Mouse (Mus musculus) embryo, embryonic 11 days (tissue): ENCODE measurements around the gene Jmjd1c.

Experiments used
- DNase-seq: peaks from one replicate; pipeline ENCODE4 v3.0.0-alpha.2; 2015

Gene Jmjd1c

GRCm38 (mm10) chr10:67137437-67137836 lies 41.5 kb downstream of the Jmjd1c start:
- DNase-seq: no peak

GRCm38 (mm10) chr10:67143661-67144060 lies 47.7 kb downstream of the Jmjd1c start:
- DNase-seq: peak; percentile 36

DNA sequence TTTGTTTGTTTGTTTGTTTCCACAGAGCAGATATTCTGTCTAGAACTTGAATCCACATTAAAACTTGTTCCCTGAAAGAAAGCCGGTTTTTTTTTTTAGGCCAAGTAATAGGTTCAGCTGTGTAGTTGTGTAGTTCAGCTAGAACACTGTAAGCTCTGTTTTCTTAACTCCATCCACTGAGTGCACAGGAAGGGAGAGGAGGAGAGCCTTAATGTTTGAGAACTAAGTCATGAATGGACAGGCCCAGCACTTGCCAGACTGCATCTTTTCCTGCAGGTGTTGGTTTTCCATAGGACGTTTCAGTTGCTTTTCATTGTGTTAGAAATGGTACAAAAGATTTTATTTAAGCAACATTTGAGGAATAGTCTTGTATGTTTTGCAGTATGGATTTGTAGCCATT lies 48.3 kb downstream of the Jmjd1c start:
- no peak for DNase-seq

DNA sequence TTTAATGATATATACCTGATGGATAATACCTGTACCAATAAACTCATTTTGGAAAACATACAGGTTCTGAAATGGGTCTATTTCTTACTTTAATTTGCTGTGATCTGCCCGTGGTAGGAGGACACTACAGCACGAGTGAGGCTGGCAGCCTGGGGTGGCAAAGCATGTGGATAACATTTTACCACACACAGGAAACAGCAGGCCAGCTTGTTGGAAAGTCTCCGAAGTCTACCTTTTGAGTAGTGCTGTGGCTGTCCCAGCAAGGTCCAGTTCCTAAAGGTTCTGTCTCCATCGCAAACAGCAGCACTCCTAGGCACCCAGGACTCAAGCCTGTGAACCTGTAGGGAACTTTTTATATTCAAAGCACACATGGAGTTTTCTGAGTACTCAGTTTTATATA lies 49.7 kb downstream of the Jmjd1c start:
- DNase-seq: no peak

GRCm38 (mm10) chr10:67151766-67152165 lies 55.8 kb downstream of the Jmjd1c start:
- DNase-seq: no peak

DNA sequence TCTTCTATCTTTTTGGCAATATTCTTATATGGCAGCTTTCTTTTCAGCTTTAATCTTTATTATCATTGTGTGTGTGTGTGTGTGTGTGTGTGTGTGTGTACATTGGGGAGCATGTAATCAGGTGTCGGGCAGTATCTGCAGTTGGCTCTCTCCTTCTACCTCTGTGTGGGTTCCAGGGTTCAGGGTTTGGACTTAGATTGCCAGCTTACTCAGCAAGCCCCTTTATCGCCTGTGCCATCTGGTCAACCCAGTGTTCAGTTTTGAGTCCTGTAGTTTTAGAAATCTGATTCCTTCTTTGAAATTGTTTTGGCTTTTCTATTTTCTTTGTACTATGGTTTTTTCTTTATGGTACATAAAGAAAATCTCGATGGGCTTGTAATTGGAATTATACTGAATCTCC lies 58.7 kb downstream of the Jmjd1c start:
- DNase-seq: no peak

GRCm38 (mm10) chr10:67174049-67174448 lies 78.1 kb downstream of the Jmjd1c start:
- DNase-seq: no peak

- DNase-seq: no peak
Observed at GRCm38 (mm10) chr10:67176031-67176430, 80.1 kb downstream of the Jmjd1c start.

GRCm38 (mm10) chr10:67176932-67177331 lies 81.0 kb downstream of the Jmjd1c start:
- no peak for DNase-seq

DNA sequence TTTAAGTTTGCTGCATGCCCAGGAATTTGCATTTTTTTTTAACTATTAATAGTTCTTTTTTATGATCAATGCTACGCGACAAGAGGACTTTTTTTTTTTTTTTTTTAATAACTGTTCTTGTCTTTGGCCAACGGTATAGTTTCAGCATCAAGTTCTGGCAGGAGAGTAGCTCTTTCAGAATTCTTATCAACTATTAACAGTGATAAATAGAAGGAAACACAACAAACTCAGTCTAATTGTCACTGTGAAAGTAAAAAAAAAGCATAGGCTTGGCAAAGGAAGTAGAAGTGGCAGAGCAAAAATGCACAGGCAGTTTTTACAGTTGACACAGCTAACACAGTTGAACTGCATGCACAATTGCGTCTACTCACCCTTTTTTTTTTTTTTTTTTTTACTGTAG lies 81.5 kb downstream of the Jmjd1c start:
- DNase-seq: no peak

- no peak for DNase-seq
Observed at GRCm38 (mm10) chr10:67180021-67180420, 84.1 kb downstream of the Jmjd1c start.

GRCm38 (mm10) chr10:67180799-67181198 lies 84.9 kb downstream of the Jmjd1c start:
- no peak for DNase-seq

DNA sequence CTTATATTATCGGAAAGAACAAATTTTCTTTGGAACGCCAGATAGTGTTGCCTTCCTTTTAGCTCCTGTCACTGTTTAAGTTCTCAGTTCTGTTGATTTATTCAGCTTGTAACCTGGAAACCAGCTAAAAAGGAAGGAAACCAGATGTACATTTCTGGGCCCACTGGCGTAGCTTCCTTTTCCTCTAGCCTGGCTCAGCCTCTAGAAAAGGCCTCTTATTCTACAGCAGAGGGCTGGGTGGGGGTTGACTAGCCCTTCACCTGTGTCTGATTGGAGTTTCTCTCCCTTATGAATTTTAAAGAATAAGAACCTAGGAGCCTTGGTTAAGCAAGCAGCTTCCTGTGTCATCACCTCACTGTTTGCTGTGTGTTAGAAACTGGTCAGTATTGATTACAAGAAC lies 86.7 kb downstream of the Jmjd1c start:
- peak; percentile 48 for DNase-seq

DNA sequence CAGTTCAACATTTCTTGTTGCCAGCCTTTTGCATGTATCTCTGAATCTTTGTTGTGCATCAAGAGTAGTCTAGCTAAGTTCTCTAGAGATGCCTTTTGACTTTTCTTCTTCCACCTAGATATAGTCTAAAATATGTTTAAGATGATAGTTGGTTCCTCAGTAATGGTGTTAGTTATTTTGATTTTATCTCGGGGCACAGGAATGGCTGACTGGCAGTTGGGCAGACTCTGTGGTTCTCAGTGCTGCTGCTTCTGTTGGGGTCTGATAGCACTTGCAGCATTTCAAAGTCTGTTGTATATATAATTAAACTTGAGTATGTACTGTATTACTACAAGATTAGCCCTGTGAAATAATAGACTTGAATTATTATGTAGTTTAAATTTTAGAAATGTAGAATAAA lies 87.2 kb downstream of the Jmjd1c start:
- DNase-seq: no peak

GRCm38 (mm10) chr10:67184441-67185070 lies 88.6 kb downstream of the Jmjd1c start:
- DNase-seq: no peak

DNA sequence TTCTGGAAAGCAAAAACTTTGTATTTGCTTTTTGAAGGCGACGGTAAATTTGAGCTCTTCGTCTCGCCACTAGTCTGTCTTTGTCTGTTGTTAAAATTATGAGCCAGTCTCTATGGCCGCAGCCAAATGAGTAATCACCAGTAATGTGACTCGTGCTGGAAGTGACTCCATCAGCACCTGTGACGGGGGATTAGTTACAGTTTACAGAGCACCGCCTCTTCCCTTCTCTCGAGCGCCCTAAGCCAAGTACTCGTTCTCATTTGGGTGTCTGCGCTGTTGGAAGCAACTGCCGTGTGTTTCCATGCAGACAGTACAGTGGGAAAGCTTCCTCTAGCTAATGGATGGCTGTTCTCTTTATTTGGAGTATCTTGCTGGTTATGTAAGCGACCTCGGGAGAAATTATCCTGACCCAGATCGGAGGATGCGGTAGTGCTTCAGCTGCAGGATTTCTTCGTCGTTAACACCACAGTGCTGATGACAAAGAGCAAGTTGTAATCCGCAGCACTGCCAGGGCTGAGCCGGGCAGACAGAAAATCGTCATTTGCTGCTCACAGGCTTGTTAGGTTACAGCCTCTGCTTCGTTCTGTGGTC lies 89.7 kb downstream of the Jmjd1c start:
- peak; percentile 86 for DNase-seq

GRCm38 (mm10) chr10:67186489-67186888 lies 90.6 kb downstream of the Jmjd1c start:
- no peak for DNase-seq

DNA sequence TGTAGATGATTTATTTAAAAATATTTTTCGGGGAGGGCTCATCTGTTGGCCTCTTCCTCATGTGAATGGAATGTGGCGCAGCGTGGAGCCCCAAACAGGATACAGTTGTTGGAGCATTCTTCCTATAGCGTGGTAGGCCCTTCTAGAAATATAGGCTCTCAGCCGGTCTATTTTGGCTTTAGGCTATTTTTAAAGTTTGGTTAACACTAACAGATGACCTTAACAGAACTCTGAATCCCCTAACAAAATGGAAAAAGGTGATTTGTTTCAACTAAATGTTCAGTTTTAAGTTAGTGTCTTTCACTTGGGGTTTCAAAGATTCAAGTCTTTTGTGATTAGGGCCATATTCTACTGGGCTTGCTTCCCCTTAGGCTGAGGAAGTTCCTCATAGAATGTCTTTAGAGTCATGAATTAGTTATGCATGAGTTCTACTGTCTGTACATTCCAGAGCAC lies 91.1 kb downstream of the Jmjd1c start:
- DNase-seq: peak; percentile 61

DNA sequence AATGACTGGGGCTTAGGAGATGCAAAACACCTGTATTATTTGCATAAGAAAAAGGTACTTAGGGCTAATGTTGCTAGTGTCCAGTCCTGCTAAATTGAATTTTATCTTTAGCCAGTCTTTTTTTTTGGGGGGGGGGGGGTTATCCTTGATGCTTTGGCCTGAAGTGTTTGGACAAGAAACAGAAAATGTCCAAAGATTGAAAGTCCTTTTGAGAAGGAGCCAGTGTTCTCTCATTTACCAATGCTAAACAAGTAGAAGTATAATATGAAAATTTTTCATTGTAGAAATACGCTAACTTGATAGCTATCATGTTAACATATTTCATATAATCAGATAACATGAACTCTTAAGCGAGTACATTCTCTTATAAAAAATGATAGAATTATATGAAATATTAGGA lies 92.0 kb downstream of the Jmjd1c start:
- DNase-seq: no peak

- no peak for DNase-seq
Observed at GRCm38 (mm10) chr10:67189057-67189456, 93.1 kb downstream of the Jmjd1c start.

GRCm38 (mm10) chr10:67190261-67190660 lies 94.3 kb downstream of the Jmjd1c start:
- DNase-seq: no peak

GRCm38 (mm10) chr10:67192366-67192765 lies 96.4 kb downstream of the Jmjd1c start:
- no peak for DNase-seq

DNA sequence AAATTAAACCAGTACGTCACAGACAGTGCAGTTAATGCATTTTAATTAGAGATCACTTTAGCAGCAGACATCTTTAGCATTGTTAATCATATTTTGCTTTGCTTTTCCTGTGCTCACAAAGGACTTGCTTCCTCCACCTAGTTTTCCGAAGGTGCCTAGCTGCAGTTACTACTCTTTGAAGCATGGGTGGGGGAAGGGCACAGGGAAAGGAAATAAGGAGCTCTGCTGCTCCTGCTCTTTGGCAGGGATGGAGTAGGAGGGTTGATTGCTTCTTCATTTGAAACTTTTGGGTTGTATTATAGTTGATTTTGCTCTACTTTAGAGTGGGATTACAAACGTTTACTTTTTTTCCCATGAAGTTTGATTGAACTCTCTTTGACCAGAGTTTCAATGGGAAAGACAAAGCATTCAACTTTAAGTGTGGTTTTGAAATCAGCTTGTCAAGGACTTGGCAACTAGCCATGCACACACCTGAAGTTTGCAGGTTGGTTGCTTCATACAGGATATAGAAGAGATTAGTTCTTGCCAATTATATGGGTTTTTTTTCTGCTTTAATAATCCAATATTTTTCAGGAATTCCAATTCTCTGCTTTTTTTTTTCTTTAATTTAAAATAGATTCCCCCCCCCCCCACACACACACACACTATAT lies 97.2 kb downstream of the Jmjd1c start:
- DNase-seq: no peak

- no peak for DNase-seq
Observed at GRCm38 (mm10) chr10:67194046-67194445, 98.1 kb downstream of the Jmjd1c start.
